Mouse (Mus musculus) C2C12 (cell line): Measurements from ENCODE around the gene Oma1.

ENCODE experiments used
- CTCF ChIP-seq: IDR thresholded peaks from one replicate; pipeline ENCODE4 v1.5.1; 2011; ENCODE audit not compliant: control insufficient read depth, insufficient read depth, insufficient read length
- MAX ChIP-seq: IDR thresholded peaks from one replicate; pipeline ENCODE4 v1.6.1; 2011; ENCODE audit warnings: mild to moderate bottlenecking, control low read depth
- MYOG ChIP-seq: IDR thresholded peaks from one replicate; pipeline ENCODE4 v1.6.1; 2011; ENCODE audit not compliant: control insufficient read depth, insufficient read length; ENCODE audit errors: extremely low read depth

DNA sequence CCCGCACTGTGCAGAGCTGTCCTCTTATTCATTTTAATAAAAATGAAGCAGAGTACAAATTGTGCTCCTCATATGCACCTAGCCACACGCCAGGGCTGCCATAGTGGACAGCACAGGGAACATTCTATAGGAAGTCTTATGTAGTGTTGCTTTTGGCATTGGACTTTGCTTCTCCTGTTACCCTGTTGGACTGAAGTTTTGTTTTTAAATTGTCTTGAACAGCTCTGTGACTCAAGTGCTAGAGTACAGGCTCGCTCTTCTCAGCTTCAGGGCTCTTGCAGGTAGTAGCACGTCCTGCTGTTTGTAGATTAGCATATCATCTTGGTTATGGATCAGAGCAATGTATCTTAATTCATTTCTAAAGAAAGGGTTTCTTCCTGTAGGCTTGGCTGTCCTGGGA lies 2.2 kb downstream of the Oma1 start:
- TF ChIP-seq CTCF = no peak
- no peak for TF ChIP-seq MYOG
- TF ChIP-seq MAX = no peak
